Mouse (Mus musculus): Measurements from ENCODE around the gene Rnf39.

Rnf39 gene

DNA sequence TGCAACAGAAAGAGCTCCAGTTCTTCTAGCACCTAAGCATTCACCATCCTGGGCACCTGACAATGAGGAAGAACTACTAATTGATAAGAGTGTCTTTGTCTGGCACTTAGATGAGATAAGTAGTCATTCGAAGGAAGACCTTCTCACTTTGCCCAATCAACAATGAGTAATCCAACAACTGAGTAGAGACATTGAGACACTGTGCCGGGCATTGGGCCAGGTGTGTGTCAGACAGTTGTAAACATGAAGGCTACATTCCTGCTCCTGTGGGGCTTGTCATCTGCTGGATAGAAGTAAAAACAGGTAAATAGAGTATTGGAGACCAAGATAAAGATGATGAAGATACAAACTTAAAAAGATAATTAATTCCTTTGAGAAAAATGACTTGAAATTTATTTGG lies 4.7 kb upstream of the Rnf39 start:
- no peak for DNase-seq (ENCODE audit: low spot score in 2 of 2)

DNA sequence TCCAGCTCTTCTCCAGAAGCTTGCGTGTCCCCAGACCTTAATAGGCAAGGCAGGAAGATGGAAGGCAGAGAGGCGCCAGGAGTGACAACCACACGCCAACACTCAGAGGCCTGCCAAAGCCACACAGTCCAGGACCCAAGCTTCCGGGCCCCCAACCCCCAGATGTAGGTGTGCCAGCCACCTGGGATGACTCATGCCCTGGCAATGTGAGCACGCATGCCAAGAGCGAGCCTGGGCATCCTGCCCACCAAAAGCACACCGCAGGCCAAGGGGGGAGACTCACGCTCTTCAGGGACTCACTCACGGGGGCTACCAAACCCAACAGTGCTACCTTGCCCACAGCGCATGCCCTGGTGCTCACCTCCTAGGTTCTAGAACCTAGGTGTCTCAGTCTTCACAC lies 327 bp upstream of the Rnf39 start:
- DNase-seq (ENCODE audit: low spot score in 2 of 2): peak in 1 of 2 experiments; percentile 50

DNA sequence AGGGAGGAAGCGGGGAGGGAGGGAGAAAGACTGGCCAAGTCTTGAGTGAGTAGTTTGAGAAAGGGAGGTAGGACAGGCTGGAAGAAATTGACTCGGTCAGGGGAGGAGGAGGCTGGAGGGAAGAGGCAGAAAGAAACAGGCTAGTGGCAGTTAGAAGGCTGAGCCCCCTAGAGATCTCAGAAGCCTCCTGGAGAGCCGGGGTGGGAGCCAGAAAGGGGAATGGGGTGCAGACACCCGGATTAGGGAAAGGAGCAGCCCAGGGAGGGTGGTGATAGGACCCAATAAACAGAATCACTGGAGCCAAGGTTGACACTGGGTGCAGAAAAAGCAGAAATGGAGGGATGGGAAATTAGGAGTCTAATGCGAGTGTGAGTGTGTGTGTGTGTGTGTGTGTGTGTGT lies 973 bp downstream of the Rnf39 start:
- no peak for DNase-seq (ENCODE audit: low spot score in 2 of 2)

DNA sequence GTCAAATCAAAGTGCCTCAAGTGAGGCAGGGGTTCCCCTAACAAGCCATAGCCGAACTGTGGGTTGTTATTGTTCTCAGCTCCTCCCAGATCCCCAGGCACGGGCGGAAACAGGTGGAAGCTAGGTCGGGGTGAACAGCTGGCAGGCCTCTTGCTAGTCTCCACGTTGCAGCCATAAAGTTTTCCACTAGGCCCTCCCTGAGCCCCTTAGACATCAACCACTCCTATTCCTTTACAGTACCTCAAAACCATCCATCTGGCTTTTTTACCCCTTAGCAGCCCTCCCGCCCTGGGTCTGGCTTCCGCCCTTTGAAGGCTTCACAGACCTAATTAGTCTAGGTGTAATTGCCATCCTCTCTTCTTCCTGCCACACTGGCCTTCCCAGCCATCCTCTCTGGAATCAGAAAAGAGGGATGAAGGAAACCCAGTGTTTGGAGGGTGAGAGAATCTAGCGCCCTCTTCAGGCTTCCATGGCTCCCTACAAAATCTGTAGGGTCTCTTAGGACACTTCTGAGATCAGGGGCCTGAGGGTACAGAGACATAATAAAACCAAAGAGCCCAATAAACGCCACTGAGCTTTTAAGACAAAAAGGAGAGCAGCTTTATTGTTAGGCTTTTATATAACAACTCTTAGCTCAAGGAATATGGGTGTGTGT lies 1.5 kb downstream of the Rnf39 start:
- no peak for DNase-seq (ENCODE audit: low spot score in 2 of 2)

DNA sequence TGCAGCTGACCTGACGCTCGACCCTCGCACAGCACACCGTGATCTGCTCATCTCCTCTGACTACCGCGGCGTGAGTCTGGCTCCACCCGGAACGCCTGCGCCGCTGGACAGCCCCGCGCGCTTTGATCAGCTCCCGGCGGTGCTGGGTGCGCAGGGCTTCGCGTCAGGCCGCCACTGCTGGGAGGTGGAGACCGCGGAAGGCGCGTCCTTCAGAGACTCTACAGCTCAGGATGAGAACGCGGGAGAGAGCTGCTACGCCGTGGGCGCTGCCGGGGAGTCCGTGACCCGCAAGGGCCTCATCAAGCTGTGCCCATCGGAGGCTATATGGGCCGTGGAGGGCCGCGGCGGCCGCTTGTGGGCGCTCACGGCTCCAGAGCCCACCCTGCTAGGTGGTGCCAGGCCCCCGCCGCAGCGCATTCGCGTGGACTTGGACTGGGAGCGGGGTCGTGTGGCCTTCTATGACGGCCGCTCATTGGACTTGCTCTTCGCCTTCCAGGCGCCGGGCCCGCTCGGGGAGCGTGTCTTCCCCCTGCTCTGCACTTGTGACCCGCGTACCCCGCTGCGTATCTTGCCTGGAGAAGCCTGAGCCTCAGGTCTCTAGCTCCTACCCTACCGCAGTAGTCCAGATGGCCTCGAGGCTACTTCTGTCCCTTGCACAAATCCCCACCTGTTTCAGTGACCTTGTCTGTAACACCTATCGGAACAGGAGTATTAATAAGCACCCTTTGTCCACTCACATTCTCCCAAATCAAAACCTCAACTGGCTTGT lies 4.5 kb downstream of the Rnf39 start:
- peak; percentile 38 to 56 for DNase-seq (ENCODE audit: low spot score in 2 of 2)

DNA sequence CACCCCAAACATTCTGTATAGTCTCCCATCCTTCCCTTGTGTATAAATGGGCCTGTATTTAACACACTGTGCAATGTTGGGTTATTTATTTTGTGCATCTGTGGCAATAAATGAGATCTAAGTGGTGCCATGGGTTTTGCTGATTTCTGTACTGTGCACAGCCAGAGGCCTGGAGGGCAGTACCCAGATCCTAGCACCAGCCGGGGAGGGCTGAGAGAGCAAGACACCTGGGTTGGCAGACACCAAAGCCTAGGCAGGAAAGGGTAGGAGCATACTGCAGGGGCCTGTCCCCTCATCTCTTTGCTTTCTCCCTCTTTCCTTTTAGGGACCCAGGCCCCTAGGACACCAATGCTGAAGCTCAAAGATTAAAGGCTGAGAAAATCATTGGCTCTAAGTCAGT lies 5.6 kb downstream of the Rnf39 start:
- DNase-seq (ENCODE audit: low spot score in 2 of 2): no peak

DNA sequence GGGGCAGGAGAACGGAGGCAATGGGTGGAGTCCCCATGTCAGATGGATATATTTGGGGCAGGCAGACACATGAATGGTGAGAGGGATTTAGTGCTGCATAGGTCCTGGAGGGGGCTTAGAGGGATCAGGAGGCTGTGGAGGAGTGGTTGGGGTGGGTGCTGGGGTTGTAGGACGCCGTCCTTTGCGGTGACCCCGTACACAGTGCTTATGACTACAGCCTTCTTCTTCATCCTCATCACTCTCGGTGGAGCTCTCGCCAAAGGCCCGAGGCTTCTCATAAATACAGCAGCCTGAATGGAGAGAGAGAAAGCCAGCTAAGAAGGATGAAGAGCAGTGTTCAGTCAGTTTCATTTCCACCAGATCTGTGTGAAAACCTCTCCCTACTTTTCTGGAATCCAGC lies 6.5 kb downstream of the Rnf39 start:
- no peak for DNase-seq (ENCODE audit: low spot score in 2 of 2)

DNA sequence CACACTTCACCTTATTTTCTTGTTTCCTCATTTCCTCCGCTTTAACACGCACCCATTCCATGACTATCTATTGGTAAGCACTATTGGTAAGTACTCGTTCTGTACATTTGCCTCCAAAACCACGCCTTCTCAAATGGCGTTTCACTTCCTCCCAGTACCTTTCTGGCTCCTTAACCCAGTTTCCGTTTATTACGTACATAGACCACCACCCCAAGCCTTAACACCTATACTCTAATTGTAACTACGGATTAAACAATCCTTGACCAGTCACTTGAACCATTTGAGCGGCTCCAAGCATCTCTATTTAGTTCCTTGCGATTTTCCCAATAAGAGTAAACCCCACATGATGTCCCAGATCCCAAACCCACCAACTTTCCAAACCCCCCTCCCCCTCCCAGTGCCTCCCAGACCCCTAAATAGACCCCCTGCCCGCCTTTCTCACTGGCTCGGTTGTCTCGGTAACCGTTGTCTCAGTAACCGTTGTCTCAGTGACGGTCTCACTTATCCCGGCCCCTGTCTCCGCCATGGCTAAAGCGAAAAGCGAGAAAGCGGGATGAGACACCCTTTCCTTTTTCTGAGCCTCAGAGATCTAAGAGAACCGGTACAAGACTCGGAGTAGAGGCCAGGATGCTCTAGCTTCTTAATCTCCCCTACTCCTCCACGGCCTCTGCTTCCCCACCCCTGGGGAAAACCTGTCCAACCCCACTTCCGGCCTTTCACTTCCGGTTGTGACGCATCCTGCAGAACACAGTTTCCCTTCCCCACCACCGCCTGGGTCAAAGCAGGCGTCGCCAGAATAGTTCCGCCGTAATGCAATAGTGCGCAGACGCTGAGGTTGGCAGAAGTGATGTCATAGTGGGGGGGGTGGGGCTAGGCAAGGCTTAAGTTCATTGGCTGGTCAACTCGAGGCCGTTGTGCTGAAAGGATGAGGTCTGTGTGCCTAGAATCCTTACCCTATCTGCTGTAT lies 8.5 kb downstream of the Rnf39 start, which contains the start of gene Ppp1r11:
Gene Ppp1r11, minus strand, starts transcription at position 761 of the 967 bp plus-strand sequence.
- DNase-seq (ENCODE audit: low spot score in 2 of 2): peak; percentile 84 to 92

DNA sequence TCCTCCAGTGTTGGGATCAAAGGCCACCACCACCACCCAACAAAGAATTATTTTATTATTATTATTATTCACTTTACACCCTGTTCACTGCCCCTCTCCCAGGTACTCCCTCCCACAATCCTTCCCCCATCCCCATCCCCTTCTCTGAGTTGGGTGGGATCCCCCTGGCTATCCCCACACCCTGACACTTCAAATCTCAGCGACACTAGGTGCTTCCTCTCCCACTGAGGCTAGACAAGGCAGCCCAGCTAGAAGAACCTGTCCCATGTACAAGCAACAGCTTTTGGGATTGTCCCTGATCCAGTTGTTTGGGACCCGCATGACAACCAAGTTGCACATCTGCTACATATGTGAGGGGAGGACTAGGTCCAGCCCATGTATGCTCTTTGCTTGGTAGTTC lies 9.9 kb downstream of the Rnf39 start:
- DNase-seq (ENCODE audit: low spot score in 2 of 2): no peak

DNA sequence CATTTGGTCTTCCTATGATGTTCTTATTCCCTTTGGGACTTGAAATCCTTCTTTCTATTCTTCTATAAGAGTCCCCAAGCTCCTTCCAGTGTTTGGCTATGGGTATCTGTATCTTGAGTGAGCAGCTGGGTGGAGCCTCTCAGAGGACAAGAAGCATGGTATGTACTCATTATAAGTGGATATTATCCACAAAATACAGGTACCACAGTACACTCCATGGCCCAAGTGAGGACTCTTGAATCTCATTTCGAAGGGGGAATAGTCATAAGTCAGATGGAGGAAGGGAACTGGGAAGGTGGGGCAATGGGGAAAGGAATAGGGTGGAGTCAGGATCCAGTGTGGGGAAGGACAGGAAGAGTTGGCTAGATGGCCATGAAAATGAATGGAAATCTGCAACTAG lies 10.3 kb downstream of the Rnf39 start:
- no peak for DNase-seq (ENCODE audit: low spot score in 2 of 2)

DNA sequence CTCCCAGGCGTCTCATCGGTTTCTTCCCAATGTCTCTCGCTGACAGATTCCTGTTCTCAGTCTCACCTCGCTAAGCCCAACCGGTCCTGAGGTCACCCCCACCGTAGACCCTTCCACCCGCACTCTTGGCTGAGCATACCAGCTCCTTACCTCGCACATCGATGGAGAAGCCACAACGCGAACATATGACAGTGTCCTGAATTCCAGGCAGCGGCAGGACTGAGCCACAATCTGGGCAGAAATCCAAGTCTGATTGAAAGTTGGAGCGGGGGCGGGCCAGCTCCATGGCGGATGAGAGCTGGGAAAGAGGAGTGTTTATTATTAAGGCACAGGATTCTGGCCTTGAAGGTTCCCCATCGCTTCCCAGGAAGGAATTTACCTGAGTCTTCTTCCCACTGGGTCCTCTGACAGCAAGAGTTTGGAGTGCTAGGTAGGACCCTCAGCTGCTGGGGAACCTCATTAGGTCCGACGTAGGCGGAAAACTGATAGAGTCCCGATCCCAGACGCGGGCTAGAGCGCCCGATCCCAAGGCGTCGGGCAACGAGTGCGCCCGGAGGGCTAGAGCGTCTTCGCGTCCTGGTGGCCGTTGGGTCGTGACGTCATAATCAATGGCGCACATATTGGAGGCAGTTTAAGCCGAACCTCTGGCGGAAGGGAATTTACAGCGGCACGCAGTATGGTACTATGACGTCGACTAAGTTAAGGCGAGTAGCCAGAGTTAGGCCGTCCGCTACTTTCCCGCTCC lies 15.5 kb downstream of the Rnf39 start, which contains the start of the genes Znrd1 and Znrd1as:
Gene Znrd1, minus strand, starts transcription at position 561 of the 745 bp plus-strand sequence.
Gene Znrd1as, plus strand, starts transcription at position 594 of the 745 bp plus-strand sequence.
- DNase-seq (ENCODE audit: low spot score in 2 of 2): peak; percentile 88 to 92

DNA sequence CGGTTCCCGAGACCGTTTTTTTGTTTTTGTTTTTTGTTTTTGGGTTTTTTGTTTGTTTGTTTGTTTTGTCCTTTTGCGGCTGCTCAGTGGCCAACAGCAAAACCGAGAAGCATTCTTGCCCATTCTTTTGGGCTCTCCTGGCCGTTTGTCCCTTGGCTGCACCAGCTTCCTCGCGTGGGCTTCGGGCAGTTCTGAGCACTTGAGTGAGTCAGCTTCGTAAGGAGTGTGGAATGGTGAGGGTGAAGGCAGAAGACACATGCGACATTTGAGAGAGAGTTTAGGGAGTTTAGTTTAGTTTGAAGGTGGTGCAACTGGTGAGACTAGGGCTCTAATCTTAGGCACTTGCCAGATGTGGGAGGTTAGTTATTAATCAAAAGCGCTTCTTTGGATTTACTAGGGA lies 16.2 kb downstream of the Rnf39 start:
- DNase-seq (ENCODE audit: low spot score in 2 of 2): no peak

DNA sequence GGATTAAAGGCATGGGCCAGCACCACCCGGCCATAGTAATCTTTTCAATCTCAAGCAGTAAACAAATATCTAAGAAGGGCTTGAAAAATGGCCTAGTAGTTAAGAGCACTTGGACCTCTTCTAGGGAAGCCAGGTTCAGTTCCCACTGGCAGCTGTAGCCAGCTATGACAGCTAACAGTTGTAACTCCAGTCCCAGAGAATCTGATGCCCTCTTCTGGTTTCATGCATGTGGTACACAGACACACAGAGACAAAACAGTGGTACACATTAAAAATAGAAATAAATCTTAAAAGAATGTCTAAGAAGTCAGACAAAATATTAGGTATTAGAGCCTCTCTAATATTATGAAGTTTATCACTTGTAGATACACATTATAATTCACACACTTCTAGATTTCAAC lies 18.4 kb downstream of the Rnf39 start:
- no peak for DNase-seq (ENCODE audit: low spot score in 2 of 2)

DNA sequence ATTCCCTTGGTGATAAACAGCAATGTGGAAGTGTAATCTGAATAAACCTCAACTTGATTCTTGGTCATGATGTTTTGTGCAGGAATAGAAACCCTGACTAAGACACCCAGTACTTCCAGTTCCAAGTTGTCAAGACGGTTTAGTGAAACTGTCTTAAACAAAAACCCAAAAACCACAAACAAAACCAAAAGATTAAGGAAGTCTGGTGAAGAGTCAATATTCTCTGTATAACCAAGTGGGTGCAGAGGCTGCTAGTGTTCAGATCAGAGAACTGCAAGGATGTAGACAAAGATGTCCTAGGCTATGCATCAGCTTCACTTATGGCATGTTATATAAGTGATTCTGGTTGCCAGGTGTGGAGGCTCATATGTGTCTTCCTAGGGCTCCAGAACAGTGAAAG lies 24.2 kb downstream of the Rnf39 start:
- no peak for DNase-seq (ENCODE audit: low spot score in 2 of 2)

DNA sequence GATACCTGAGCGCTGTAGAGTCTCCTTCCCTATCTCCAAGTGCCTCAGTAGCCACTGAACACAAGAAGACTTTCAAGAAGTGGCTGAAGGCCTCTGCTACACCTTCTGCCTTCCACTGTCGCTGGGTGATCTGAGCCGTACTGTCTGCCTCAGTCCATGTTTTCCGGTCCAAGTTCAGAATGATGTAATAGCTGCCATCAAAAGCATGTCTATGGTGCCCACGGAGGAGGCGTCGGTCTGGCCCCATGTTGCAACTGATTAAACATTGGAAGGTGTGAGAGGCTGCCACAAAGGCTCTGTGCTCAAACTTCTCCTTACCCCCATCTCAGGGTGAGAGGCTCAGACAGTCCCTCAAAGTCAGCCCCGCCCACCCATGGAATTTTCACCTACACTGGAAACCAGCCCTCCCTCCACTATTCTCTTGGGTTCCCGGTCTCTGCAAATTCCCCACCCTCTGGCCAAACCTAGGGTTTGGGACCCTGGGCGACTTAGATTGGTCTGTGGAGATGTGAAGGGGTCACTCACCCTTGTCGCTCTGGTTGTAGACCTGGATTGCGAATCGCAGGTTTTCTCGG lies 27.7 kb downstream of the Rnf39 start:
- no peak for DNase-seq (ENCODE audit: low spot score in 2 of 2)

DNA sequence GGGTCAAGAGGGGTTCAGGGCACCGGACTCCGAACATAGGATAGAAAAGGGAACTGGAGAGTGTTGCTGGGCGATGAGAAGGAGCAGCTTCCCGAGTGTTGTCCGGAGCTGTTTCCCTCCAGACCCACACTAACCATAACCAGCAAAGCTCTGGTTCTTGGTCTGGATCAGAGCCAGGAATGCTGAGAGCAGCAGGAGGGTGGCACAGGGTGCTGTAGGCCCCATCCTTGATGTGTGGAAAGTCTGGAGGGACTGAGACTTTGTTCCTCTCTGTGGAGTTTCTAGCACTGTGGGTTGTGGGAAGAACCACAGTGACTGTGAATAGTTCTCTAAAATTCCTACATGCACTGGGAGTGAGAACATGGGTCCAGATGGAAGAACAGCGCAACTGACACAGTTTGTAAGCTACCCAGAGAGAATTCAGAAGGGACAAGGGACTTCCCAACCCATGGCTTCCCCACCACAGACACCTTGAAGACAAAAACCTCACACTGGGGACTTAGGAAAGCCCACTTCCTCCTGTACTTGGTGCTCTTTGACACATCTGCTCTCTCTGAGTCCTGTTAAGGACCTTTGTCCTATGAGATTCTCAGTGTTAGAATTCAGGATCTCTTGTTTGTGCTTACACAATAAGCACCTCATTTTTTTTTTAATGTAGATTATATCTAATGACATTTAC lies 28.6 kb downstream of the Rnf39 start:
- DNase-seq (ENCODE audit: low spot score in 2 of 2): no peak

DNA sequence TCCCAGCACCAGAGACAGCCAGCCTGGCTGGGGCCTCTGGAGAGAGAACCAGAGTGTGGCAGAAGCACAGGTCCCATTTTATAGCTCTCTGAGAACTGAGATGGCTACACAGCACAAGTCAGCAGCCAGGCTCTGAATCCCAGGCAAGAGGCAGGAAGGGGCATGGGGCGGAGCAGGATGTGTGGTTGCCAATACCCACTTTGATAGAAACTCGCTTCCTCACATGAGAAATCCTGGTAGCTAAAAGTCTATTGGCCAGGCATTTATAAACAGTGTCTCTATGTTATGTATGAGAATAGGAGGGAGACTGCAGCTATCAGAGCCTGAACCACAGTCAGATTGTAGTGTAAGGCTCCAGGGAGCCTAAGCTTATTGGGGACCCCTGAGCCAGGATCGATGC lies 30.1 kb downstream of the Rnf39 start:
- no peak for DNase-seq (ENCODE audit: low spot score in 2 of 2)

DNA sequence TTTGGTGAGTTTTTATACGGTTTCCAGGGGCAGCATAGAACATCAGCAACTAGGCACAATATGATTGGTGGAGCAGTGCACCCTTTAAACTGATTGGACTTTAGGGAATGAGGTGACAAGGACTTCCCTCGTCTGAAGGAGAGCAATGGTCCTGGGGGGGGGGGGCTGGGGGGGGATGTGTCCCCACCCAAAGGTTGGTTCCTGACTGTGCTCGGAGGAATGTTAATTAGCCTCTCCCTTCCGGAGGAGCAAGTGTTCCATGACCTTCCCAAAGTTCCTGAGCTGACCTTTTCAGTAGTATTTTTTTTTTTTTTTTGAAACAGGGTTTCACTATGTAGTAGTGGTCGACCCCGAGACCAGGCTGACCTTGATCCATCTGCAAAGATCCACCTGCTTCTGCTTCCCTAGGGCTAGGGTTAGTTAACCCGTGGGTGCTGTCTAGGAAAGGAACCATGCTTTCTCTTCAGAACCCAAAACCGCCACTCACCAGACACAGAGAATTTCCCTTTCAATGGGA lies 30.6 kb downstream of the Rnf39 start:
- DNase-seq (ENCODE audit: low spot score in 2 of 2): no peak

DNA sequence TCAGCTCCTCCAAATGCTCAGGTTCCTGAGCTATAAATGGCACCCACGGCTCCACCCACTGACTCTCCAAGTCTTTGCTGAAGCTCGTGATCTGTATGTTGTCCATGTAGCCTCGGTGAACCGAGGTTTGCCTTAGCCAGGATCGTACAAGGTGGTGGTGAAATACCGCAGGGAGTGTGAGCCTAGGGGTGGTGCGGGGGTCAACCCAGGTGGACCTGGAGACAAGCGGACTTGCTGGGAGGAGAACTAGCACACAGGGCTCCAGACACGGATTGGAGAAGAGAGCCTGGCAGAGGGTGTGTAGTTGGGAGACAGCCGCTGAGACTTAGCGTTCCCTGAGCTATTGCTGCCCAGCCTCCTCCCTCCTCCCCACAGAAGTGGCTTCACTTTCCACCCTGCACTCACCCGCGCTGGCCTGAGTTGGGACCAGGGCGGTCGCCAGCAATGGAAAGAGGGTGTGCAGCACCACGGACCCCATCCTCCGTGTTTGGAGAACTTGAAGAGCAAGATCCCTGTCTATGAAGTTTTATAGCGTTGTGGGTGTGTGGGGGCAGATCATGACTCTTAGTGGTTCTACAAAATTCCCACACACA lies 38.6 kb downstream of the Rnf39 start, which contains the start of gene 2410137M14Rik:
Gene 2410137M14Rik, minus strand, starts transcription at position 17 of the 593 bp plus-strand sequence.
- peak in 1 of 2 experiments; percentile 24 for DNase-seq (ENCODE audit: low spot score in 2 of 2)

DNA sequence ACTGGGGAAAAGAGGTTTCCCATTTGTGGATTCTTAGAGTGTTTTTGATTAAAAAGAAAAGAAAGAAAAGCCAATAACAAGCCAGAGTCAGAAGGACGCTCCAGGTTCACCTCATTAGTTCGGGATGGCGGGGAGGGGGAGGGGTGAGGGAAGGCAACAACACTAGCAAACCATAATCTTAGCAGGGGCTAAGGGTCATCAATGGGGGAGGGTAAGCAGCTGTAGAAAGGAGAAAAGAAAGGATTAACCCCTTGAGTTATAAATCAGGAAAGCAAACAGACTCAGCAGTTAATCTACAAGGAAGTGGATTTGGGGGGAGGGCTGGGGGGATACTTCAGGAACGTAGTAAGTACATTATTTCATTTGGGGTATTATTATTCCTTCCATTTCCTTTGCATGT lies 39.1 kb downstream of the Rnf39 start:
- DNase-seq (ENCODE audit: low spot score in 2 of 2): no peak
